Mouse (Mus musculus) ES-E14 (cell line): ENCODE measurements around the gene Herpud1. TPM values are rescaled to one million over a fixed set of nuclear protein-coding genes. Genes with fewer than 3 reads are reported as not detected.

ENCODE experiments used
- DNase-seq: peaks from one replicate; pipeline ENCODE4 v3.0.0-alpha.2; 2013; ENCODE audit warnings: low read depth, low spot score
- H3K27ac ChIP-seq: 2 replicates; pipeline ENCODE4 v1.5.1; 2012; ENCODE audit warnings: low read depth, mild to moderate bottlenecking, low read length, moderate library complexity, mixed read lengths; ENCODE audit not compliant: poor library complexity, insufficient read depth, severe bottlenecking
- H3K36me3 ChIP-seq: 2 replicates; pipeline ENCODE4 v1.6.1; 2012; ENCODE audit warnings: mild to moderate bottlenecking, low read length, moderate library complexity, mixed read lengths; ENCODE audit not compliant: control insufficient read depth, poor library complexity, insufficient read depth, severe bottlenecking
- H3K4me1 ChIP-seq, 2 experiments: fragments of 150-350 bp in 1 of 2; sonication (generic) in 1 of 2; 2 replicates each; pipeline ENCODE4 v1.6.1; 2012; ENCODE audit warnings: low read length in 2 of 2, mild to moderate bottlenecking in 1 of 2, mixed read lengths in 1 of 2; ENCODE audit not compliant: control insufficient read depth in 2 of 2, insufficient read depth in 2 of 2, poor library complexity in 1 of 2
- H3K4me3 ChIP-seq, 2 experiments: fragments of 150-350 bp in 1 of 2; sonication (generic) in 1 of 2; 2 replicates each; pipeline ENCODE4 v1.5.1; 2012; ENCODE audit warnings: low read length in 2 of 2, low read depth in 1 of 2, mild to moderate bottlenecking in 1 of 2, mixed read lengths in 1 of 2; ENCODE audit not compliant: insufficient read depth in 1 of 2, poor library complexity in 1 of 2, severe bottlenecking in 1 of 2
- H3K9ac ChIP-seq: 2 replicates; pipeline ENCODE4 v1.6.1; 2012; ENCODE audit warnings: low read depth, mild to moderate bottlenecking, low read length, mixed read lengths; ENCODE audit not compliant: poor library complexity, insufficient read depth, severe bottlenecking
- H3K9me3 ChIP-seq: fragments of 150-350 bp; sonication (generic); 2 replicates; pipeline ENCODE4 v1.6.1; 2012; ENCODE audit warnings: low read depth, mild to moderate bottlenecking, low read length; ENCODE audit not compliant: control insufficient read depth, insufficient read depth
- CHD2 ChIP-seq: IDR thresholded peaks from 2 replicates; pipeline ENCODE4 v1.6.1; 2014; ENCODE audit warnings: mild to moderate bottlenecking, low read depth, low read length, inconsistent platforms
- HCFC1 ChIP-seq: IDR thresholded peaks from 2 replicates; pipeline ENCODE4 v1.6.1; 2012; ENCODE audit warnings: low read length, inconsistent platforms, borderline replicate concordance; ENCODE audit not compliant: insufficient read depth
- MAFK ChIP-seq: IDR thresholded peaks from 2 replicates; pipeline ENCODE4 v1.6.1; 2014; ENCODE audit warnings: mild to moderate bottlenecking, low read depth, low read length, inconsistent platforms; ENCODE audit not compliant: insufficient read depth
- ZC3H11A ChIP-seq: IDR thresholded peaks from 2 replicates; pipeline ENCODE4 v1.6.1; 2012; ENCODE audit warnings: low read depth, mild to moderate bottlenecking, inconsistent platforms, low read length, borderline replicate concordance
- ZNF384 ChIP-seq: IDR thresholded peaks from 2 replicates; pipeline ENCODE4 v1.6.1; 2012; ENCODE audit warnings: low read depth, low read length, inconsistent platforms
- in situ Hi-C, 2 experiments: fragments of 600-800 bp; cut with MboI; formaldehyde crosslinking; loops; one replicate each; pipeline ENCODE4 v1.15.1; 2025; ENCODE audit warnings: low sequenced_read_pairs in 2 of 2, inconsistent platforms in 1 of 2; ENCODE audit not compliant: unreplicated experiment in 2 of 2
- total RNA-seq: library from RNA; depleted of rRNA; stranded (reverse); fragments of 300-350 nt; gene quantifications from 2 replicates; pipeline ENCODE4 v1.2.3, GENCODE M21; 2012

Gene Herpud1
- total RNA-seq, 1 experiment, result 50.4 TPM

DNA sequence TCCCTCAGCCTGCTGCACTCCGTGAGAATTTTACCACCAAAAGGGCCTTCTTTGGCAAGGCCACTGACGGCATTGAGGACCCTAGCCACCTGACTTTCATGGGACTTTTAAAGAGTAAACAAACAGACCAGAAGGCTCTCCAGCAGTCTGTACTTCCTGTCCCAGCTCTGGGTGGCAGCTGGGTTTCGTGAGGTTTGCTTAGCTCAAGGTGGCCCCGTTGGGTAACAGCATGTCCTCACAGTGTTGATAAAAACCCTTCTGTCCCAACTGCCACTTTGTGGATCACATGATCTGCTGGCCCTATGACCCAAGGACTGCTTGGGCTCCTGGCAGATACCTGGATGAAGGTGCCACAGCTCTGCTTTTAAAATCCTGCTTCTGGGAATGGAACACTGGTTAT, 31.7 kb upstream of the Herpud1 start:
- Histone ChIP-seq H3K9ac (no peak overlapping the region), H3K36me3 (no peaks in the 10 kb centered on the region), H3K4me1 (no peaks in the 10 kb centered on the region; a peak in 1 of 4 replicates), H3K4me3 (no peak overlapping the region), H3K9me3 (no peaks in the 10 kb centered on the region), H3K27ac (no peak overlapping the region)
- in situ Hi-C loops, result no loop called here
- DNase-seq, result no peak
- no peak for TF ChIP-seq HCFC1
- no peak for TF ChIP-seq MAFK
- no peak for TF ChIP-seq ZNF384
- TF ChIP-seq ZC3H11A, result no peak
- TF ChIP-seq CHD2, result no peak

GRCm38 (mm10) chr8:94357220-94357619, 29.0 kb upstream of the Herpud1 start:
- no peak overlapping the region for H3K27ac ChIP-seq
- no peak overlapping the region for H3K9ac ChIP-seq
- in situ Hi-C loops, result no loop called here
- H3K36me3 ChIP-seq, result no peaks in the 10 kb centered on the region
- H3K9me3 ChIP-seq, result no peaks in the 10 kb centered on the region
- no peak overlapping the region for H3K4me3 ChIP-seq
- TF ChIP-seq CHD2 (no peak), MAFK (no peak), ZNF384 (no peak)
- no peaks in the 10 kb centered on the region; a peak in 1 of 4 replicates for H3K4me1 ChIP-seq
- no peak for DNase-seq

DNA sequence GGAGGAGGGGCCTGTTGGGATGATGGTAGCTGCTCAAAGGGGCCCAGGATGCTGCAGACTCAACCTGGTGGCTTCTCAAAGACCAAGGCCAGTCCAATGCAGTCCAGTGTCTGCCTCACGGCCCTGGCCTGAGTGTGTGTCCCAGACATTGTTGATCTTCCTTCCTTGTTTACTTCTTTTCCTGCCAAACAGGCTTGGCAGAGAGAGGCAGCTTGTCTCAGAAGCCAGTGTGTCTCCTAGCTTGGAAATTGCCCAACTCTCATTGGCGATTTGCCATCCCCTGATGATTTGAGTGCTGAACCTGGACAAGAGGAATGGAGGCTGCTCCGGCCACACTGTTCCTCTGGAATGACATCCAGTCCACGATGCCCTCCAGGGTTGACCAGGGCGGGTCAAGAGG, 27.7 kb upstream of the Herpud1 start:
- no peak overlapping the region for H3K9ac ChIP-seq
- no peaks in the 10 kb centered on the region for H3K4me1 ChIP-seq
- no peak for TF ChIP-seq HCFC1
- TF ChIP-seq CHD2, result no peak
- TF ChIP-seq ZNF384, result no peak
- no peak for TF ChIP-seq MAFK
- TF ChIP-seq ZC3H11A, result no peak
- H3K9me3 ChIP-seq, result no peaks in the 10 kb centered on the region
- no peak for DNase-seq
- no peaks in the 10 kb centered on the region for H3K36me3 ChIP-seq
- in situ Hi-C loops, result no loop called here
- no peak overlapping the region for H3K4me3 ChIP-seq
- H3K27ac ChIP-seq, result no peak overlapping the region

DNA sequence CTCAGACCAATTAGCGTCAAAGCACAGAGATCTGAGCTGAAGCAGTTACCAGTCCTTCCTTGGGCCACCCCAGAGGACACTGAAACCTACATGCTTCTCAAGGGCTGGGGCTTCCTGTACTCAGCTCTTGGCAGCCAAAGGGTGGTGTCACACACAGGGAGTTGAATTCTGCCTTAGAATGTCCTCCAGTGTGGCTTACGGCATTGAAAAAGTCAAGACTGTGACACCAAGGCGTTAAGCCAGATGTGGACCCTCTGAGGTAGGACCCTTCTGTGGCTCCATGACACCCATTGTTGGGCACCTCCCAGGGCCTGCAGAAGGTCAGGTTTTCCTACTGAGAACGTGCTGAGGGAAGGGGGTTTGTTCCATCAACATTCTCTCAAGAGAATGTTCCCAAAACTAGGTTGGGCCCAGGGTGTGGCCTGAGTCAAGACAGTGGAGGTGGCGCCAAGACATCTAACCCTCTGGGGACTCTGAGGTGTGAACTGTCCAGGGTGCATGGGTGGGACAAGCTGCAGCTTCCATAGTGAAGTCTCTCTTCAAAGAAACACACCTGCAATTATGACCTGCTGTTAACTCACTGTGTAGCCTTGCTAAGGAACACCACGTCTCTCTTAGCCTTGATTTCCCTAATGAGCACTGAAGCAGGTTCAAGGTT, 24.3 kb upstream of the Herpud1 start:
- H3K9me3 ChIP-seq, result no peaks in the 10 kb centered on the region
- H3K4me3 ChIP-seq, result no peak overlapping the region
- TF ChIP-seq ZC3H11A (no peak), MAFK (no peak), HCFC1 (no peak), ZNF384 (no peak), CHD2 (no peak)
- no peak for DNase-seq
- H3K4me1 ChIP-seq, result no peaks in the 10 kb centered on the region
- no peak overlapping the region for H3K27ac ChIP-seq
- H3K36me3 ChIP-seq, result no peaks in the 10 kb centered on the region
- no peak overlapping the region for H3K9ac ChIP-seq
- in situ Hi-C loops, result no loop called here

DNA sequence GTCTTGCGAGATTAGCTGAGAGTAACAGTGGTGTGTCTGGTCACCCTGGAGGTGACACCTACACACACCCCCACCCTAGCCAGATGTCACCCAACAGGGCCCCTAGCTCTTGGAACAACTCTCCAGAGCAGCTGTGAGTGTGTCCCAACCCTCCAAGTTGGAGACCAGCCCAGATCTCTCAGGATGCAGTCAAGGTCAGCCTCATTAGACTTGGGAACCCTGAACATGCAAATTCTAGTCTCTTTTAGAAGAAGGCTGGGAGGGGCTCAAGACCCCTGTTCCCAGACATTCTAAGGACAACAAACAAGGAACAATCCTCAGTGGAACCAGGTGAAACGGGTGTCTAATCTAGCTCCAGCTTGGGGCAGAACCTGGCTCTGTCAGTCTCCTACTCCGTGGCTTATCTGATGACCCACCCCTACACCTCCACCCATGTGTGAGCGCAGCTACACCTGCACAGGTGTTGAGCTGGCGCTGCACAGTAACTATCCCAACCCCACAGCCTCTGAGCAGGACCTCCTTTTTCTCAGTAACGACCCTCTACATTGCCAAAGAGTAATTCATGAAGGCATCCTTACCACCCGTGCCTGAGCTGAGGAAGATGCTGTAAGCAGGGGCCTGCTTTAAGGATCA, 23.5 kb upstream of the Herpud1 start:
- DNase-seq, result no peak
- Histone ChIP-seq H3K36me3 (no peaks in the 10 kb centered on the region), H3K4me1 (no peaks in the 10 kb centered on the region), H3K27ac (no peak overlapping the region), H3K9ac (no peak overlapping the region), H3K9me3 (no peaks in the 10 kb centered on the region), H3K4me3 (no peak overlapping the region)
- TF ChIP-seq MAFK (no peak), CHD2 (no peak), ZC3H11A (no peak), ZNF384 (no peak), HCFC1 (no peak)
- in situ Hi-C loops, result no loop called here
